In genomic region chr19:33979007-33979406, GRCm38 (mm10) we compare ENCODE assay signal across 11 mouse cellular contexts. TPM values are rescaled to one million over a fixed set of nuclear protein-coding genes. Genes with fewer than 3 reads are reported as not detected.
DNase-seq lines count a peak whose midpoint lies in the region; ATAC-seq and TF ChIP-seq lines count a peak whose summit lies in the region.
"Had no signal": no experiment of that assay in that cellular context is flagged by ENCODE, and none has a peak within 500 bp of the region (broad histone marks: within the 10 kb centered on the region; RNA-seq: fewer than 3 reads in every experiment).

No protein-coding gene starts in this region.

- peak; percentile 52 to 74; a peak in 3 of 4 replicates for TF ChIP-seq CTCF in CH12.LX (conservative IDR thresholded peaks at IDR 0.05 in 1 of 2, IDR thresholded peaks at IDR 0.05 in 1 of 2; ENCODE audit: low read depth in 2 of 2, low read length in 2 of 2)

- in situ Hi-C loops in CH12.LX (cut with MboI; ENCODE audit: low pct_ligation_motif_present, low pct_unique_long_range_greater_than_20kb, low sequenced_read_pairs) = no loop called here

- 50% methylated on average over 3 of the region's 3 CpGs for WGBS in kidney, embryonic 16.5 days
- 41% methylated on average over 3 of the region's 3 CpGs for WGBS in embryonic facial prominence, embryonic 14.5 days

- dilution Hi-C loops in CH12.LX (cut with MboI; ENCODE audit: extremely low pct_ligation_motif_present, extremely low pct_unique_long_range_greater_than_20kb, low sequenced_read_pairs) = no loop called here

- H3K79me2 ChIP-seq in CH12.LX (replicated peaks; ENCODE audit: control insufficient read depth, extremely low read depth, insufficient read depth, poor library complexity, severe bottlenecking) = no peaks in the 10 kb centered on the region

- no peak overlapping the region for H3K4me2 ChIP-seq in kidney, embryonic 16.5 days (replicated peaks; ENCODE audit: low read depth, low read length)
- no peak overlapping the region for H3K4me2 ChIP-seq in CH12.LX (ENCODE audit: insufficient read depth, low read depth, poor library complexity, severe bottlenecking)
- no peak overlapping the region for H3K4me2 ChIP-seq in embryonic facial prominence, embryonic 14.5 days (ENCODE audit: low read depth, low read length)
- H3K4me2 ChIP-seq: embryonic facial prominence, embryonic 13.5 days; hindbrain, embryonic 15.5 days had no signal

- no peaks in the 10 kb centered on the region for H3K9me3 ChIP-seq in kidney, embryonic 16.5 days (ENCODE audit: low read length)
- H3K9me3 ChIP-seq in CH12.LX (replicated peaks; ENCODE audit: low read length) = no peaks in the 10 kb centered on the region
- no peaks in the 10 kb centered on the region for H3K9me3 ChIP-seq in embryonic facial prominence, embryonic 14.5 days (ENCODE audit: control insufficient read depth, low read length)
- H3K9me3 ChIP-seq: embryonic facial prominence, embryonic 13.5 days; hindbrain, embryonic 15.5 days had no signal

- no peaks in the 10 kb centered on the region for H3K27me3 ChIP-seq in kidney, embryonic 16.5 days (ENCODE audit: insufficient read depth, low read length)
- H3K27me3 ChIP-seq in CH12.LX (replicated peaks) = no peaks in the 10 kb centered on the region
- no peaks in the 10 kb centered on the region for H3K27me3 ChIP-seq in embryonic facial prominence, embryonic 14.5 days (replicated peaks; ENCODE audit: control insufficient read depth, insufficient read depth, low read length)
- H3K27me3 ChIP-seq: embryonic facial prominence, embryonic 13.5 days; hindbrain, embryonic 15.5 days had no signal

- no peaks in the 10 kb centered on the region for H3K4me1 ChIP-seq in kidney, embryonic 16.5 days (ENCODE audit: insufficient read depth, low read length)
- no peaks in the 10 kb centered on the region for H3K4me1 ChIP-seq in CH12.LX (ENCODE audit: control insufficient read depth in 1 of 2, insufficient read depth in 2 of 2)
- no peaks in the 10 kb centered on the region for H3K4me1 ChIP-seq in embryonic facial prominence, embryonic 14.5 days (ENCODE audit: control insufficient read depth, insufficient read depth, low read length)
- H3K4me1 ChIP-seq: embryonic facial prominence, embryonic 13.5 days; hindbrain, embryonic 15.5 days had no signal

- TF ChIP-seq POLR2A in CH12.LX (IDR thresholded peaks at IDR 0.05; ENCODE audit: low read depth, low read length) = no peak

- DNase-seq in kidney, postnatal 10 days = peak; percentile 6
- DNase-seq in A20 (ENCODE audit: low read depth, low spot score) (peak; percentile 7), CH12.LX (ENCODE audit: extremely low read depth) (peak; percentile 45)
- DNase-seq in embryonic facial prominence, embryonic 14.5 days (ENCODE audit: low spot score) = peak; percentile 30
- no peak for DNase-seq in ovary, postnatal 14 days (ENCODE audit: low spot score)
- DNase-seq in urinary bladder, adult 18-20 months (ENCODE audit: low spot score in 2 of 2) = no peak

- H3K4me3 ChIP-seq in kidney, embryonic 16.5 days (ENCODE audit: low read length) = no peak overlapping the region
- no peak overlapping the region for H3K4me3 ChIP-seq in CH12.LX (replicated peaks in 1 of 3; ENCODE audit: low read depth in 2 of 3, low read length in 2 of 3, poor library complexity in 1 of 3)
- H3K4me3 ChIP-seq in embryonic facial prominence, embryonic 14.5 days (ENCODE audit: low read depth, low read length) = no peak overlapping the region
- H3K4me3 ChIP-seq: embryonic facial prominence, embryonic 13.5 days; hindbrain, embryonic 15.5 days had no signal

- H3K36me3 ChIP-seq in kidney, embryonic 16.5 days (ENCODE audit: insufficient read depth, low read length) = no peaks in the 10 kb centered on the region
- no peaks in the 10 kb centered on the region for H3K36me3 ChIP-seq in CH12.LX (replicated peaks in 1 of 2; ENCODE audit: control insufficient read depth in 1 of 2, insufficient read depth in 1 of 2, low read length in 1 of 2)
- no peaks in the 10 kb centered on the region for H3K36me3 ChIP-seq in embryonic facial prominence, embryonic 14.5 days (ENCODE audit: control insufficient read depth, insufficient read depth, low read length)
- H3K36me3 ChIP-seq: embryonic facial prominence, embryonic 13.5 days; hindbrain, embryonic 15.5 days had no signal

- TF ChIP-seq RAD21 in CH12.LX (IDR thresholded peaks at IDR 0.05; ENCODE audit: low read depth, low read length) = peak; percentile 42

- no peak overlapping the region for H3K27ac ChIP-seq in kidney, embryonic 16.5 days (ENCODE audit: low read length)
- H3K27ac ChIP-seq in CH12.LX (ENCODE audit: insufficient read depth, low read depth) = no peak overlapping the region
- no peak overlapping the region for H3K27ac ChIP-seq in embryonic facial prominence, embryonic 14.5 days (replicated peaks; ENCODE audit: low read depth, low read length)
- H3K27ac ChIP-seq: embryonic facial prominence, embryonic 13.5 days; hindbrain, embryonic 15.5 days had no signal

- ATAC-seq in kidney, embryonic 16.5 days (ENCODE audit: low FRiP score, low TSS enrichment) = no peak
- no peak for ATAC-seq in embryonic facial prominence, embryonic 14.5 days (ENCODE audit: low read depth)
- ATAC-seq in megakaryocyte, adult 5-6 weeks (ENCODE audit: poor library complexity, severe bottlenecking) = no peak

- H3K9ac ChIP-seq in kidney, embryonic 16.5 days (replicated peaks; ENCODE audit: low read length) = no peak overlapping the region
- no peak overlapping the region for H3K9ac ChIP-seq in CH12.LX (ENCODE audit: insufficient read depth, low read depth)
- no peak overlapping the region for H3K9ac ChIP-seq in embryonic facial prominence, embryonic 14.5 days (ENCODE audit: low read depth, low read length)
- H3K9ac ChIP-seq: embryonic facial prominence, embryonic 13.5 days; hindbrain, embryonic 15.5 days had no signal

- TF ChIP-seq EP300 in CH12.LX (IDR thresholded peaks at IDR 0.05; ENCODE audit: low read length) = no peak

TF ChIP-seq in CH12.LX, 34 proteins besides CTCF, POLR2A, EP300 and RAD21:
- TF ChIP-seq SMC3 (IDR thresholded peaks at IDR 0.05; ENCODE audit: low read depth, low read length) (peak; percentile 49), MXI1 (IDR thresholded peaks at IDR 0.05; ENCODE audit: low read depth, low read length) (no peak)

RNA-seq across cellular contexts. Expression of gene Lipf, which starts 18.0 kb away (rescaled TPM):
- not detected in 2 replicates for polyA plus RNA-seq in kidney, embryonic 16.5 days (2015; fragmentation: Nextera tagmentation; extraction: Ambion mirVana)
- total RNA-seq in CH12.LX (2012; rRNA removed) (not detected in 2 replicates), CH12.LX (2014; rRNA removed) (not detected in 2 replicates)
- polyA plus RNA-seq in CH12.LX (2012; ENCODE audit: insufficient read length, low read depth) = not detected in 2 replicates
- not detected in 2 replicates for polyA plus RNA-seq in embryonic facial prominence, embryonic 14.5 days (2014; fragmentation: Nextera tagmentation; extraction: Ambion mirVana)
- total RNA-seq in megakaryocyte, adult 5-6 weeks (2015) = not detected in 2 replicates
- total RNA-seq in megakaryocyte, adult 5-6 weeks (2017) = not detected in 2 replicates
- polyA plus RNA-seq: embryonic facial prominence, embryonic 13.5 days; hindbrain, embryonic 15.5 days; small intestine, adult 2 months had no signal

RNA-seq across cellular contexts. Expression of gene Lipk, which starts 29.1 kb away (rescaled TPM):
- polyA plus RNA-seq in kidney, embryonic 16.5 days (2015; fragmentation: Nextera tagmentation; extraction: Ambion mirVana) = not detected in 2 replicates
- total RNA-seq in CH12.LX (2012; rRNA removed) (not detected in 2 replicates), CH12.LX (2014; rRNA removed) (not detected in 2 replicates)
- not detected in 2 replicates for polyA plus RNA-seq in CH12.LX (2012; ENCODE audit: insufficient read length, low read depth)
- 0.45 and 0.51 TPM in 2 replicates for polyA plus RNA-seq in embryonic facial prominence, embryonic 14.5 days (2014; fragmentation: Nextera tagmentation; extraction: Ambion mirVana)
- not detected in 2 replicates for total RNA-seq in megakaryocyte, adult 5-6 weeks (2015)
- not detected in 2 replicates for total RNA-seq in megakaryocyte, adult 5-6 weeks (2017)
- polyA plus RNA-seq: hindbrain, embryonic 15.5 days; small intestine, adult 2 months had no signal

Comparison
In these comparisons a context has a peak if more than half of its experiments do, and no peak if none do; other contexts are left out.
1. DNase-seq: peak in kidney, postnatal 10 days (single experiment), A20 (single experiment), CH12.LX (single experiment) and embryonic facial prominence, embryonic 14.5 days (single experiment); none in ovary, postnatal 14 days (single experiment) and urinary bladder, adult 18-20 months (0 of 2).